Mouse (Mus musculus) heart, adult 18-20 months (tissue): Measurements from ENCODE around the gene Vmn1r128. TPM values are rescaled to one million over a fixed set of nuclear protein-coding genes. Genes with fewer than 3 reads are reported as not detected.
"Not testable (repeated sequence)": the region's sequence is repeated elsewhere in the genome, so short reads cannot be mapped to it uniquely, and the experiment has no call there.

Experiments used
- DNase-seq, 2 experiments: peaks; one replicate each; pipeline ENCODE4 v3.0.0; 2021 to 2022; ENCODE audit warnings: mixed read lengths in 1 of 2
- long read RNA-seq, 2 experiments: library from polyadenylated mRNA; stranded (forward); transcript quantifications; one replicate each; pipeline ENCODE4 v2.0.0; 2021
- total RNA-seq, 2 experiments: library from RNA; stranded (reverse); gene quantifications; 2 replicates each; pipeline ENCODE4 v1.2.3; 2021

The Vmn1r128 gene
- not detected for total RNA-seq
- long read RNA-seq, experiment 1: 0 reads
- long read RNA-seq, experiment 2: 0 reads

GRCm38 (mm10) chr7:21349073-21349472 lies at the start of gene Vmn1r128:
Gene Vmn1r128 (plus strand): TSS chr7:21349373.
- DNase-seq: not testable (repeated sequence)

- DNase-seq: not testable (repeated sequence)
Measured at GRCm38 (mm10) chr7:21301367-21301766, 47.8 kb upstream of the Vmn1r128 start, which contains the start of gene Vmn1r126. Gene Vmn1r126 (minus strand): TSS chr7:21301467.

- not testable (repeated sequence) for DNase-seq
Measured at GRCm38 (mm10) chr7:21319761-21320160, 29.4 kb upstream of the Vmn1r128 start, which contains the start of gene Vmn1r127. Gene Vmn1r127 (minus strand): TSS chr7:21319861.

GRCm38 (mm10) chr7:21361191-21361590 lies 12.0 kb downstream of the Vmn1r128 start, which contains the start of gene Vmn1r129:
Gene Vmn1r129 (minus strand): TSS chr7:21361291.
- DNase-seq: not testable (repeated sequence)

Other genes starting within 250 kb of the Vmn1r128 start
- not detected for gene Vmn1r122, start 215.2 kb upstream of the Vmn1r128 start, total RNA-seq
- not detected for gene Vmn1r123, start 187.2 kb upstream of the Vmn1r128 start, total RNA-seq
- gene Gm5157, start 158.9 kb upstream of the Vmn1r128 start, total RNA-seq: not detected
- gene Vmn1r124, start 88.8 kb upstream of the Vmn1r128 start, total RNA-seq: not detected
- gene Vmn1r125, start 77.2 kb upstream of the Vmn1r128 start, total RNA-seq: not detected
- gene Vmn1r126, start 47.9 kb upstream of the Vmn1r128 start, total RNA-seq: not detected
- not detected for gene Vmn1r127, start 29.5 kb upstream of the Vmn1r128 start, total RNA-seq
- not detected for gene Vmn1r129, start 11.9 kb downstream of the Vmn1r128 start, total RNA-seq
- gene Gm6882, start 83.4 kb downstream of the Vmn1r128 start, total RNA-seq: not detected
- not detected for gene Vmn1r130, start 162.4 kb downstream of the Vmn1r128 start, total RNA-seq
- not detected for gene Vmn1r131, start 196.7 kb downstream of the Vmn1r128 start, total RNA-seq